Mouse (Mus musculus): ENCODE results near the gene Ccdc62. TPM values are rescaled to one million over a fixed set of nuclear protein-coding genes. Genes with fewer than 3 reads are reported as not detected.

Gene Ccdc62
- polyA plus RNA-seq, 1 experiment from 2014 or later, result 3.7 TPM

GRCm38 (mm10) chr5:123938479-123938878, 8.0 kb downstream of the Ccdc62 start:
- H3K27me3 ChIP-seq (replicated peaks), result no peaks in the 10 kb centered on the region
- H3K36me3 ChIP-seq, result no peaks in the 10 kb centered on the region
- H3K4me3 ChIP-seq, result no peak overlapping the region
- H3K9ac ChIP-seq, result no peak overlapping the region
- H3K27ac ChIP-seq (replicated peaks), result no peak overlapping the region
- WGBS, result 77% methylated on average over 5 of the region's 5 CpGs
- H3K9me3 ChIP-seq, result no peaks in the 10 kb centered on the region
- ATAC-seq (ENCODE audit: extremely low read depth, insufficient number of reproducible peaks, low FRiP score, low TSS enrichment), result no peak
- no peak overlapping the region for H3K4me2 ChIP-seq
- 0 out of 2 replicates have a peak, but pooled peaks cover 5% of the 10 kb centered on the region for H3K4me1 ChIP-seq

DNA sequence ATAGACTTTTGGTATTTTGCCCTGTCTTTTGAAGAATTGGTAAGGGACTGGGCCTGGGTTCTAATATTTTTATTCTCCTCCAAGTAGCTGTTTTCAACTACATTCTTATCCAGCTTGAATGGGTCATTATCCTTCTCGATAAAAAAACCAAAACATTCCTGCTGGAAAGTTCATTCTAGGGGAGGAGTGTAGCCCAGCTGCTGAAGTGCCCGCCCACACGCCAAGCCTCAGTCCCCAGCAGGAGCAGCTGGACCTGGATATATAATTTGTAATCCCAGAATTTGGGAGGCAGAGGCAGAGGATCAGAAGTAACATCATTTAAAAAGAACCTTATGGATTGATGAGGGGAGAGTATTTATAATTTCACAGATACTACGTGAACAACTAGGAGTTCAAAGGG, 16.1 kb downstream of the Ccdc62 start:
- Histone ChIP-seq H3K4me3 (no peak overlapping the region), H3K9me3 (no peaks in the 10 kb centered on the region), H3K27me3 (replicated peaks) (0 out of 2 replicates have a peak, but pooled peaks cover 3% of the 10 kb centered on the region), H3K4me1 (no peaks in the 10 kb centered on the region), H3K9ac (no peak overlapping the region), H3K4me2 (no peak overlapping the region), H3K36me3 (no peaks in the 10 kb centered on the region), H3K27ac (replicated peaks) (no peak overlapping the region)
- ATAC-seq (ENCODE audit: extremely low read depth, insufficient number of reproducible peaks, low FRiP score, low TSS enrichment), result no peak
- WGBS, result 65% methylated on average over 4 of the region's 4 CpGs

DNA sequence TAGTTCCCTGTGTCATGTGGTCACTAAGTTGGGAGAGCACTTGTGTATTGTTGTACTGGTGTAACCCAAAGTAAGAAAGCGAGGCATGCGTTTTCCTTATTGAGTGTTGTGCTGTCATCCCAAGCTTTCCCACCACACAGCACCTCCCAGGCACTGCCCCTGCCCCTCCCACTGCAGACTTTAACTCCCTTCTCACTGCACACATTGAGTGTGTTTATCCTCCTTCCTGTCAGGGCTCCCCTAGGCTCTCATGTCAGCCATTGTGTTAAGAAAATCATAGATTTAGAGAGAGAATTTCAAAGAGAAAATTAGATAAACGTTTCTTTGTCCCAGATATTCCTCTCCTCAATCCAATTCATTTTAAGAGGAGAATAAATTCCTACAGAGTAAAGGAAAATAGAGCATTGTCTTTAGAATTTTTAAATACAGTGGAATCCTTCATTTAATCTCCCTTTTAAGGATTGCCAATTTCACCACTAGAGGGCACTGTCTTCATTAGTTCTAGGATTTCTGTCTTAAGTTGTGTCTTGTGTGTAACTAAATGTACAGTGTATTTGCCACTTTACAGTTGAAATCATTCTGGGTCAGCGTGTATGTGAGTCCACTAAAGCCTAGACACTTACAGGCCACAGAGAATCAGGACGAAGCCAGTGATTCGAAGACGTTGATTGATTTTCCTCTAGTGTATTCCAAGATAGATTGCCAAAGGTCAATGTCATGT, 16.7 kb downstream of the Ccdc62 start:
- H3K9me3 ChIP-seq, result no peaks in the 10 kb centered on the region
- H3K4me3 ChIP-seq, result no peak overlapping the region
- H3K4me2 ChIP-seq, result no peak overlapping the region
- 0 out of 2 replicates have a peak, but pooled peaks cover 3% of the 10 kb centered on the region for H3K27me3 ChIP-seq (replicated peaks)
- H3K36me3 ChIP-seq, result no peaks in the 10 kb centered on the region
- WGBS, result 51% methylated on average over 7 of the region's 7 CpGs
- no peak for ATAC-seq (ENCODE audit: extremely low read depth, insufficient number of reproducible peaks, low FRiP score, low TSS enrichment)
- no peak overlapping the region for H3K9ac ChIP-seq
- no peak overlapping the region for H3K27ac ChIP-seq (replicated peaks)
- H3K4me1 ChIP-seq, result no peaks in the 10 kb centered on the region

DNA sequence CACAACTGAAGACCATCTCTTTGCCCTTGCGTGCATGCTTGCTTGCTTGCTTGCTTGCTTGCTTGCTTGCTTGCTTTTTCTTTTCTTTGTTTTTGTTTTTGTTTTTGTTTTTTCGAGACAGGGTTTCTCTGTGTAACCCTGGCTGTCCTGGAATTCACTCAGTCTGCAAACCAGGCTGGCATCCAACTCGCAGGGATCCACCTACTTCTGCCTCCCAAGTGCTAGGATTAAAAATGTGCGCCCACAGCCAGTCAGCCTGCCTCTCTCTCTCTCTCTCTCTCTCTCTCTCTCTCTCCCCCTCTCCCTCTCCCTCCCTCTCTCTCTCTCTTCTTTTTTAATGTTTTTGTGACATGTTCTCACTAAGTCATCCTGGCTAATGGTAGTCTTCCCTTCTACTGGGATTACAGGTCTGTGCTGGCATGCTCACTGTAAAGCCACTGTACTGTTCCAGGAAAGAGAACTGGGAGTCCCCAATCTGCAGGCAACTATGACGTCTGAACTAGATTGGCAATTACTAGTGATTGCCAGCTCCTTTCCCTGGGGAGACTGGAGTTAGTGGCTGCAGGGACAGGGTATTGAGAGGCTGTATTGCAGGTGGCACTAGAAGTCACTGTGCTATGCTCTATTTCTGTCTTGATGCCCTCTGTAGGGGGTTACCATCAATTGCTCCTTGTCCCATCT, 22.0 kb downstream of the Ccdc62 start:
- WGBS, result 56% methylated on average over 5 of the region's 5 CpGs
- no peak overlapping the region for H3K27ac ChIP-seq (replicated peaks)
- H3K9me3 ChIP-seq, result no peaks in the 10 kb centered on the region
- H3K4me1 ChIP-seq, result peaks cover 9% of the 10 kb centered on the region
- no peak overlapping the region for H3K9ac ChIP-seq
- 0 out of 2 replicates have a peak, but pooled peaks cover 3% of the 10 kb centered on the region for H3K27me3 ChIP-seq (replicated peaks)
- H3K36me3 ChIP-seq, result no peaks in the 10 kb centered on the region
- H3K4me3 ChIP-seq, result no peak overlapping the region
- ATAC-seq (ENCODE audit: extremely low read depth, insufficient number of reproducible peaks, low FRiP score, low TSS enrichment), result no peak
- no peak overlapping the region for H3K4me2 ChIP-seq

- Histone ChIP-seq H3K4me1 (peaks cover 9% of the 10 kb centered on the region), H3K9me3 (no peaks in the 10 kb centered on the region), H3K36me3 (no peaks in the 10 kb centered on the region), H3K27me3 (replicated peaks) (no peaks in the 10 kb centered on the region), H3K27ac (replicated peaks) (no peak overlapping the region), H3K9ac (no peak overlapping the region), H3K4me3 (no peak overlapping the region), H3K4me2 (no peak overlapping the region)
- WGBS, result 84% methylated on average over 8 of the region's 8 CpGs
- no peak for ATAC-seq (ENCODE audit: extremely low read depth, insufficient number of reproducible peaks, low FRiP score, low TSS enrichment)
Observed at GRCm38 (mm10) chr5:123957213-123957612, 26.7 kb downstream of the Ccdc62 start.

- Histone ChIP-seq H3K4me3 (no peak overlapping the region), H3K4me1 (peaks cover 9% of the 10 kb centered on the region), H3K27ac (replicated peaks) (no peak overlapping the region), H3K36me3 (no peaks in the 10 kb centered on the region), H3K27me3 (replicated peaks) (no peaks in the 10 kb centered on the region), H3K9me3 (no peaks in the 10 kb centered on the region), H3K9ac (no peak overlapping the region), H3K4me2 (no peak overlapping the region)
- no peak for ATAC-seq (ENCODE audit: extremely low read depth, insufficient number of reproducible peaks, low FRiP score, low TSS enrichment)
- WGBS, result 75% methylated on average over 3 of the region's 3 CpGs
Observed at GRCm38 (mm10) chr5:123959018-123959417, 28.5 kb downstream of the Ccdc62 start.

DNA sequence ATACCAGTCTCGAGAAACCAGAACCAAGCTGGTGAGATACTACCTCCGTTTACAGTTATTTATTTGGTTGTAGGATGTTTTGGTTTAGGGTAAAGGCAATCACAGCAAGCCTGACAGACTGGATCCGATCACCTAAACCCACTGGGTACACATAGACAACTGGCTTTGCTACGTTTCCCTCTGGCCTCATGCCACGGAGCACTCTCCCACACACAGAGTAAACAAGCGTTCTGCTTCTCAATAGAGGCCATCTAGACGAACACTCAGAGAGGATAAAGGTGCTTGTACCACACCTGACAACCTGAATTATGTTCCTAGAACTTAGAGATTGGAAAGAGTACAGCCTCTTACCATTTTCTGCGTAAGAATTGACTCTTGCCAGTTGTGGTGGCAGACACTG, 29.6 kb downstream of the Ccdc62 start:
- Histone ChIP-seq H3K4me2 (no peak overlapping the region), H3K4me3 (no peak overlapping the region), H3K9me3 (no peaks in the 10 kb centered on the region), H3K27me3 (replicated peaks) (no peaks in the 10 kb centered on the region), H3K4me1 (peaks cover 8% of the 10 kb centered on the region), H3K9ac (no peak overlapping the region), H3K36me3 (no peaks in the 10 kb centered on the region), H3K27ac (replicated peaks) (no peak overlapping the region)
- WGBS, result 67% methylated on average over 8 of the region's 8 CpGs
- ATAC-seq (ENCODE audit: extremely low read depth, insufficient number of reproducible peaks, low FRiP score, low TSS enrichment), result no peak

DNA sequence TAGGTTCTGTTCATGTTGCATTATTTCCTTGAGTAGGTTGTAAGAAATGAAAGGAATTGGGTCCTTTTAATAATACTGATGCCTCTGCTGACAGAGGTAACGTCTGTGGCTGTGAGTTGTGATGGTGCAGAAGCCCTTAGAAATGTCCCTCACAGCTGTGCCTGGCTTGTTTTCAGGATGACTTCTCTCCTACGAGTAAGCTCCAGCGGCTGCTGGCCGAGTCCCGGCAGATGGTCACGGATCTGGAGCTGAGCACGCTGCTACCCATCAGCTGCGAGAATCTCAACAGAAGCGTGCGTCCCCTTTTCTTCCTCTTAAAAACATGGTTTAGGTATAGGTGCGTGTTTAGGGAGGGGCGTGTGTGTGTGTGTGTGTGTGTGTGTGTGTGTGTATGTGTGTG, 30.6 kb downstream of the Ccdc62 start:
- Histone ChIP-seq H3K4me2 (no peak overlapping the region), H3K4me1 (peaks cover 6% of the 10 kb centered on the region), H3K36me3 (no peaks in the 10 kb centered on the region), H3K9me3 (no peaks in the 10 kb centered on the region), H3K27me3 (replicated peaks) (no peaks in the 10 kb centered on the region), H3K9ac (no peak overlapping the region), H3K4me3 (no peak overlapping the region), H3K27ac (replicated peaks) (no peak overlapping the region)
- ATAC-seq (ENCODE audit: extremely low read depth, insufficient number of reproducible peaks, low FRiP score, low TSS enrichment), result no peak
- 76% methylated on average over 12 of the region's 12 CpGs for WGBS

GRCm38 (mm10) chr5:123964208-123964607, 33.7 kb downstream of the Ccdc62 start:
- Histone ChIP-seq H3K27ac (replicated peaks) (no peak overlapping the region), H3K4me1 (peaks cover 6% of the 10 kb centered on the region; the same call in 1 of the 2 replicates), H3K27me3 (replicated peaks) (no peaks in the 10 kb centered on the region), H3K9me3 (no peaks in the 10 kb centered on the region), H3K4me2 (no peak overlapping the region), H3K36me3 (no peaks in the 10 kb centered on the region), H3K4me3 (no peak overlapping the region), H3K9ac (no peak overlapping the region)
- 86% methylated on average over 4 of the region's 4 CpGs for WGBS
- ATAC-seq (ENCODE audit: extremely low read depth, insufficient number of reproducible peaks, low FRiP score, low TSS enrichment), result no peak

GRCm38 (mm10) chr5:123966759-123967158, 36.3 kb downstream of the Ccdc62 start:
- no peaks in the 10 kb centered on the region for H3K9me3 ChIP-seq
- H3K27ac ChIP-seq (replicated peaks), result no peak overlapping the region
- peaks cover 6% of the 10 kb centered on the region; the same call in 1 of the 2 replicates for H3K4me1 ChIP-seq
- H3K27me3 ChIP-seq (replicated peaks), result peaks cover 7% of the 10 kb centered on the region; the same call in 1 of the 2 replicates
- WGBS, result 88% methylated on average over 2 of the region's 2 CpGs
- no peak overlapping the region for H3K4me2 ChIP-seq
- H3K9ac ChIP-seq, result no peak overlapping the region
- ATAC-seq (ENCODE audit: extremely low read depth, insufficient number of reproducible peaks, low FRiP score, low TSS enrichment), result no peak
- H3K36me3 ChIP-seq, result no peaks in the 10 kb centered on the region
- H3K4me3 ChIP-seq, result no peak overlapping the region

GRCm38 (mm10) chr5:123968468-123968867, 38.0 kb downstream of the Ccdc62 start:
- Histone ChIP-seq H3K36me3 (no peaks in the 10 kb centered on the region), H3K4me3 (no peak overlapping the region), H3K9ac (no peak overlapping the region), H3K4me2 (no peak overlapping the region), H3K4me1 (peaks cover 10% of the 10 kb centered on the region; the same call in 1 of the 2 replicates), H3K27me3 (replicated peaks) (peaks cover 24% of the 10 kb centered on the region), H3K9me3 (no peaks in the 10 kb centered on the region), H3K27ac (replicated peaks) (no peak overlapping the region)
- WGBS, result 60% methylated on average over 5 of the region's 5 CpGs
- no peak for ATAC-seq (ENCODE audit: extremely low read depth, insufficient number of reproducible peaks, low FRiP score, low TSS enrichment)

Data from heart, embryonic 13.5 days (tissue).